Mouse (Mus musculus): ENCODE data around the gene Tatdn2.

- peak; percentile 95 for TF ChIP-seq CTCF (conservative IDR thresholded peaks at IDR 0.05; ENCODE audit: low read length)
- TF ChIP-seq NANOG (IDR thresholded peaks at IDR 0.05; ENCODE audit: borderline replicate concordance, low read length), result no peak
These were observed 15.6 kb upstream of the Tatdn2 start for GRCm38 (mm10) chr6:113681271-113681670.
